Mouse (Mus musculus): ENCODE measurements at regions not wholly inside any gene's neighbourhood (a gene's known extent, or its start where the extent isn't known, plus 50 kb on each side); places are given as distances from the start of the nearest gene placed in this dataset.

GRCm38 (mm10) chr11:20902910-20903309 lies 72.1 kb upstream of the Lgalsl start:
- no peak for TF ChIP-seq CTCF (conservative IDR thresholded peaks at IDR 0.05; ENCODE audit: insufficient read depth, insufficient read length, low read depth, low read length)
- TF ChIP-seq POLR2A (IDR thresholded peaks at IDR 0.05; ENCODE audit: low read depth, low read length): no peak

Measured in kidney, adult 2 months (tissue).